In the genomic region with DNA sequence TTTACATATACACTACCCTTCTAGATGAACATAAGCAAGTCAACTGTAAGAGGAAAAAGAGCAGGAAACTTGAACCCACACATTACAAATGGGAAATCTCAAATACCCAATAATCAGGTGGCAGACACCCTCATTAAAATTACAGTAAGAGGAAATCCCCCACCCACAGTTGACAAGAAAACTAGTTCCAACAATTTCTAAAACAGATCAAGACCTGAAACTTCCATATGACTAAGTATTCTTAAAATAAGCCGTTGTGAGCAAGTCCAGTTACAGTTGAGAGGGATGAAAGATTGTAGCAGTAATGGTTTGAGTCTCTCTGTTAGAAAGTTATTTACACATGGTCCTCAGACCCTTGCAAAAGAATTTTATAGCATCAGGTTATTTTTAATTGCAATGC, we compare ENCODE assay signal across 18 mouse cellular contexts.
"Had no signal": no experiment of that assay in that cellular context is flagged by ENCODE, and none has a peak within 500 bp of the region (broad histone marks: within the 10 kb centered on the region; RNA-seq: fewer than 3 reads in every experiment).

No protein-coding gene starts in this region.

- DNase-seq: gastrocnemius, adult 2 months; gastrocnemius, postnatal 10 days; gastrocnemius, postnatal 25 days; heart, adult 11 months; heart, adult 2 months; heart, postnatal 14 days; heart, postnatal 36 days; kidney, adult 11 months; kidney, adult 2 months; kidney, adult 9 months; kidney, postnatal 14 days; kidney, postnatal 36 days; layer of hippocampus, adult 9-11 months; layer of hippocampus, postnatal 36 days; liver; liver, embryonic 13.5 days had no signal

- ATAC-seq: hindbrain, postnatal 0 days; intestine, embryonic 16.5 days had no signal
